8 mouse cellular contexts compared by ENCODE assay signal in the genomic region with DNA sequence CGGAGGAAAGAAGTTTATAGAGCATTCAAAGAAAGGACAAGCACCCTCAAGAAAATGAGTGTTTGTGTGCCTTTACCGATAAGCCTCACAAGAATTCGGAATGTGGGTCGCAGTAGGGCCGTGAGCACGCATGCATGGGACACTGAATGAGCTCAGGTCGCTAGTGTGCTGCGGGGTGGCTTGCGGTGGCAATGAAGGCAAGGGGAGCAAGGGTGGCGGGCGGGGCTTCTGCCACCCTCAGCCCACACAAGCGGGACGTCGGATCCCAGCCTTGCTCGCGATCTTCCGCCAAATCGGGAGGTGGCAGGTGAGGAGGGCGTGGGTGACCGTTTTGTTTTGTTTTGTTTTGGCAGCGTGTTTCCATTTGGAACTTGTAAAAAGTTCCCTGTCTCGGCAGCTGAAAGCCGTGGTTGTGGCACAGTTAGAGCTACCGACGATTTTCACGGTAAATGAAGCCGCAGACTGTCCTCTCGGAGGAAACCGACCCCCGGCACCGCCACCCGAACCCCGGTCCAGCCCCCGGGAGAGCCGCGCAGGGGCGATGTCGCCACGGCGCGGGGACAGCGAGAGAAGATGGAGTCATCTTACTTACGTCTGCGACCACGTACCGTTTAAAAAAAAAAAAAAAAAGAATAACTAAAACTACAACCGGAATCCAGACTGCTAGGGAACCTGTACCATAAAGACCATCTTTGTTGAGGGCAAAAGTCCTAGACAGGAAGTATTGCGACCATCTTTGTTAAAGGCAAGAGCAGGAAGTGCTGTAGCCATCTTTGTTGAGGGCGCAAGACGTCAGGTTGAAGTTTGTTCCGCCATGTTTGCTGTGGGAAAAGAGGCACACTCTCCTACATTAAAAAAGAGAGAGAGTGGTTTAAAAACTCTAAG. TPM values are rescaled to one million over a fixed set of nuclear protein-coding genes. Genes with fewer than 3 reads are reported as not detected.
DNase-seq lines count a peak whose midpoint lies in the region; ATAC-seq lines count a peak whose summit lies in the region.

TSS of gene Cradd (minus strand) at position 741 of the 885 bp plus-strand sequence.

- ATAC-seq in hindbrain, embryonic 16.5 days: peak; percentile 89

- H3K27ac ChIP-seq in hindbrain, embryonic 16.5 days (ENCODE audit: low read depth, low read length): peak within 1 kb of the TSS; percentile 94
- H3K27ac ChIP-seq in macrophage: peak within 1 kb of the TSS; percentile 78

- H3K4me2 ChIP-seq in hindbrain, embryonic 16.5 days (ENCODE audit: low read length): peak within 1 kb of the TSS; percentile 75

- no peaks in the 10 kb centered on the region for H3K27me3 ChIP-seq in hindbrain, embryonic 16.5 days (replicated peaks; ENCODE audit: control insufficient read depth, insufficient read depth, low read length)

- WGBS in hindbrain, embryonic 16.5 days: under 1% methylated on average over 51 of the region's 51 CpGs
- WGBS in macrophage (ENCODE audit: missing documents): 1% methylated on average over 51 of the region's 51 CpGs

- peaks cover 11% of the 10 kb centered on the region for H3K4me1 ChIP-seq in hindbrain, embryonic 16.5 days (ENCODE audit: control insufficient read depth, insufficient read depth, low read depth, low read length)

- peak within 1 kb of the TSS; percentile 52 for H3K4me3 ChIP-seq in hindbrain, embryonic 16.5 days (ENCODE audit: low read length)
- H3K4me3 ChIP-seq in macrophage (ENCODE audit: inconsistent target): peak within 1 kb of the TSS; percentile 64

- peak within 1 kb of the TSS; percentile 77 for H3K9ac ChIP-seq in hindbrain, embryonic 16.5 days (ENCODE audit: low read depth, low read length)

- H3K36me3 ChIP-seq in hindbrain, embryonic 16.5 days (ENCODE audit: control insufficient read depth, insufficient read depth, low read length): no peaks in the 10 kb centered on the region
- no peaks in the 10 kb centered on the region for H3K36me3 ChIP-seq in macrophage (ENCODE audit: inconsistent target)

- H3K79me2 ChIP-seq in macrophage (ENCODE audit: inconsistent target): no peaks in the 10 kb centered on the region

- peak; percentile 68 for DNase-seq in WW6 (ENCODE audit: low read depth, low spot score)
- DNase-seq in cerebellum, postnatal 4 days (ENCODE audit: low spot score in 2 of 2): peak; percentile 62 to 84
- DNase-seq in gastrocnemius, adult 18-20 months (ENCODE audit: low spot score): peak; percentile 95
- peak; percentile 86 to 88 for DNase-seq in left cerebral cortex, adult 18-20 months (ENCODE audit: low spot score in 2 of 2)
- peak; percentile 92 to 93 for DNase-seq in right cerebral cortex, adult 2 months (ENCODE audit: low spot score in 2 of 2)
- DNase-seq in urinary bladder, postnatal 14 days (ENCODE audit: low spot score): peak; percentile 87

- H3K9me3 ChIP-seq in hindbrain, embryonic 16.5 days (ENCODE audit: control insufficient read depth, low read length): peaks cover 2% of the 10 kb centered on the region; the same call in 1 of the 2 replicates

RNA-seq across cellular contexts. Expression of gene Cradd, which starts in this region (rescaled TPM):
- 10 to 100 TPM in 1 of 2 experiments, 1 to 10 TPM in 1; 9.5 to 11.3 TPM for total RNA-seq in gastrocnemius, adult 18-20 months (2021)
- polyA plus RNA-seq in hindbrain, embryonic 16.5 days (2015; fragmentation: Nextera tagmentation; extraction: Ambion mirVana): 8.7 and 9.2 TPM in 2 replicates
- 1 to 10 TPM; 5.6 to 6.4 TPM for total RNA-seq in left cerebral cortex, adult 18-20 months (2021)
- total RNA-seq in macrophage (2018; cell fraction: chromatin; rRNA removed): 10 to 100 TPM in 17 of 26 experiments, 1 to 10 TPM in 9; 1.3 to 21.7 (median 15.0) TPM
- total RNA-seq in macrophage (2018; cell fraction: cytosol; rRNA removed): 10 to 100 TPM in 1 of 26 experiments, 1 to 10 TPM in 25; 5.2 to 10.7 (median 8.5) TPM
- total RNA-seq in macrophage (2018; cell fraction: nucleus; rRNA removed): 10 to 100 TPM in 12 of 26 experiments, 1 to 10 TPM in 14; 3.6 to 20.0 (median 9.3) TPM
- 8.7 to 11.3 TPM (median 9.2 TPM) in 3 replicates for polyA plus RNA-seq in macrophage (2018)

Comparison
In these comparisons a context has a peak if more than half of its experiments do, and no peak if none do; other contexts are left out.
1. Peak in every context shown above with its lines: DNase-seq, ATAC-seq, H3K4me3 ChIP-seq and H3K27ac ChIP-seq.